Mouse (Mus musculus): Measurements from ENCODE around the gene Aggf1.
A peak's percentile ranks its signal among the peaks of the same experiment; 100 is the strongest.

DNA sequence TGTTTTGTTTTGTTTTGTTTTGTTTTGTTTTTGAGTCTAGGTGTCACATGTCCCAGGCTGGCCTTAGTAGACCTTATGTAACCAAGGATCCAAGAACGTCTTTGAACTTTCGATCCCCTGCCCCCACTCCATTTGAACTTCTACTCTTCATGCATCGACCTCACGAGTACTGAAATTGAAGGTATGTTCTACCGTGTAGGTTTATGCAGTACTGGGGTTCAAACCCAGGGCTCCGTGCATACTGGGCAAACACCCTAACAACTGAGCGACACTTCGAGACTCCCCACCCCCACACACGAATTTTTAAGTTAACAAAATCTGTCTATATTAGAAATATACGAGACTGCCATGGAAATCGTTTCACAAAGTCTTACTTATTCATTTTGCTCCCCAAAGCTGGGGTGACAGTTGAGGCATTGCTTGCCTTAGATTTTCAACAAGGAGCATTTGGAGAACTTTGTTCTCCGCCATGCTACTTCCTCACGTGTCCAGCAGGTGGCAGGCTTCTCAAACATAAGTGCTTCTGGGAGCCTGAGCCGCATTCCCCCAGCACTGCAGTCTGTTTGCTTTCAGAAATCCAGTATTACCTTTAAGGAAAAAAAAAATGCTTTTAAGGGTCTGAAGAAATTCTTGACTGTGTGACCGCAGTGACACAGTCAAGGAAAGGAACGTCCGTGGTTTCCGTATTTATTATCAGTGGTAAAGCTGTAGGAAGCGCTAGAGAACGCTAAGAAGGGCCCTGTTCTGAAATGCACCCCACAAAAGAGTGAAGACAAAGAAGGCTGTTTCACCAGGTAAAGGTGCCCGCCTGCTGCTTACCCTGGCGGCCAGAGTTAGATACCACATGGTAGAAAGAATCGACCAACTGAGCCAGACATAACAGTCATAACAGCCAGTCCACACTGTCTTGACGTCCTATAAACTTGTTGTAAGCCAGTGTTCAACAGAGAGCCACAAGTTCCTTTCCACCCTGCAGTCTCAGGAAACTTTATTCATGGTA, 15.0 kb upstream of the Aggf1 start:
- TF ChIP-seq CTCF (IDR thresholded peaks at IDR 0.05; ENCODE audit: low read depth, low read length) = peak; percentile 85
- TF ChIP-seq POLR2A (IDR thresholded peaks at IDR 0.05; ENCODE audit: extremely low read depth, insufficient read depth, low read length) = no peak
